Mouse (Mus musculus) brain, adult 10 weeks (tissue): Measurements from ENCODE around the gene Gm4846. TPM values are rescaled to one million over a fixed set of nuclear protein-coding genes. Genes with fewer than 3 reads are reported as not detected.

Experiments
- polyA plus RNA-seq: library from polyadenylated mRNA; stranded (reverse); fragments of 350-450 nt; fragmentation: Illumina TruSeq; extraction: RNeasy Lipid Tissue Mini Kit (QIAGEN cat#74804); gene quantifications from one replicate; pipeline ENCODE4 v1.2.3, GENCODE M21; 2015; ENCODE audit warnings: low read depth, low replicate concordance

Gene Gm4846
- polyA plus RNA-seq = not detected

GRCm38 (mm10) chr1:166497488-166497887 lies at the start of gene Gm4846:
Gm4846 (minus strand) TSS chr1:166497588.

Other genes starting within 250 kb of the Gm4846 start
- gene Ildr2, start 243.4 kb downstream of the Gm4846 start, polyA plus RNA-seq = 47.0 TPM
- 43.8 TPM for gene Tada1, start 118.5 kb downstream of the Gm4846 start, polyA plus RNA-seq
- 31.7 TPM for gene Pogk, start 87.7 kb downstream of the Gm4846 start, polyA plus RNA-seq
- not detected for gene Gm4847, start 150.1 kb upstream of the Gm4846 start, polyA plus RNA-seq
- not detected for gene Fmo9, start 184.3 kb upstream of the Gm4846 start, polyA plus RNA-seq